Mouse (Mus musculus) embryonic facial prominence, embryonic 11.5 days (tissue): ENCODE results near the gene Strip2. TPM values are rescaled to one million over a fixed set of nuclear protein-coding genes. Genes with fewer than 3 reads are reported as not detected.

ENCODE experiments used
- ATAC-seq: fragments of 200-750 bp; cut with Nextera tagmentation; replicated peaks from 2 replicates; pipeline ENCODE4 v1.8.0; 2017; ENCODE audit warnings: low read depth; ENCODE audit not compliant: insufficient number of reproducible peaks, low FRiP score, low TSS enrichment
- DNase-seq: peaks from one replicate; pipeline ENCODE4 v3.0.0-alpha.2; 2015; ENCODE audit warnings: low spot score
- H3K27ac ChIP-seq: fragments of 300-500 bp; sonication (generic); replicated peaks from 2 replicates; pipeline ENCODE4 v1.5.1; 2014; ENCODE audit warnings: mild to moderate bottlenecking, low read depth, low read length, control low read depth
- H3K27me3 ChIP-seq: fragments of 300-500 bp; sonication (generic); 2 replicates; pipeline ENCODE4 v1.6.1; 2014; ENCODE audit warnings: mild to moderate bottlenecking, low read length, moderate library complexity, mixed read lengths; ENCODE audit not compliant: control insufficient read depth, insufficient read depth
- H3K36me3 ChIP-seq: fragments of 300-500 bp; sonication (generic); replicated peaks from 2 replicates; pipeline ENCODE4 v1.6.1; 2014; ENCODE audit warnings: low read depth, mild to moderate bottlenecking, low read length, moderate library complexity, mixed read lengths; ENCODE audit not compliant: control insufficient read depth, insufficient read depth
- H3K4me1 ChIP-seq: fragments of 300-500 bp; sonication (generic); 2 replicates; pipeline ENCODE4 v1.6.1; 2014; ENCODE audit warnings: low read length, mixed read lengths; ENCODE audit not compliant: control insufficient read depth, insufficient read depth
- H3K4me2 ChIP-seq: fragments of 300-500 bp; sonication (generic); 2 replicates; pipeline ENCODE4 v1.6.1; 2014; ENCODE audit warnings: low read depth, mild to moderate bottlenecking, control low read depth, low read length, moderate library complexity
- H3K4me3 ChIP-seq: fragments of 300-500 bp; sonication (generic); 2 replicates; pipeline ENCODE4 v1.5.1; 2014; ENCODE audit warnings: low read depth, low read length, control low read depth
- H3K9ac ChIP-seq: fragments of 300-500 bp; sonication (generic); replicated peaks from 2 replicates; pipeline ENCODE4 v1.6.1; 2014; ENCODE audit warnings: mild to moderate bottlenecking, control low read depth, low read length
- H3K9me3 ChIP-seq: fragments of 300-500 bp; sonication (generic); replicated peaks from 2 replicates; pipeline ENCODE4 v1.6.1; 2016; ENCODE audit warnings: mild to moderate bottlenecking, low read length, inconsistent platforms, mixed read lengths; ENCODE audit not compliant: control insufficient read depth
- WGBS: fragments of 180-500 bp; shearing (Covaris S2); extraction: QIAGEN DNeasy Blood & Tissue Kit; methylation state at CpG from one replicate; pipeline ENCODE4 v1.1.7; 2014; 5-methylcytosine and 5-hydroxymethylcytosine counted together
- polyA plus RNA-seq: library from polyadenylated mRNA; unstranded; fragments of >200 nt; fragmentation: Nextera tagmentation; extraction: Ambion mirVana; gene quantifications from 2 replicates; pipeline ENCODE4 v1.2.1, GENCODE M21; 2014

Strip2 gene
- polyA plus RNA-seq, 1 experiment from 2014 or later: 1.0 TPM

GRCm38 (mm10) chr6:29930665-29931064 is 13.9 kb downstream of the Strip2 start:
- 78% methylated on average over 6 of the region's 6 CpGs for WGBS
- Histone ChIP-seq H3K4me1 (no peaks in the 10 kb centered on the region), H3K9ac (no peak overlapping the region), H3K4me2 (no peak overlapping the region), H3K36me3 (no peaks in the 10 kb centered on the region), H3K9me3 (no peaks in the 10 kb centered on the region), H3K27ac (no peak overlapping the region), H3K4me3 (no peak overlapping the region), H3K27me3 (no peaks in the 10 kb centered on the region)
- DNase-seq: no peak
- no peak for ATAC-seq

- H3K4me2 ChIP-seq: no peak overlapping the region
- no peaks in the 10 kb centered on the region for H3K4me1 ChIP-seq
- H3K9me3 ChIP-seq: no peaks in the 10 kb centered on the region
- no peak overlapping the region for H3K27ac ChIP-seq
- no peak overlapping the region for H3K4me3 ChIP-seq
- no peak overlapping the region for H3K9ac ChIP-seq
- 96% methylated on average over 4 of the region's 4 CpGs for WGBS
- ATAC-seq (no peak), DNase-seq (no peak)
- H3K36me3 ChIP-seq: no peaks in the 10 kb centered on the region
- H3K27me3 ChIP-seq: no peaks in the 10 kb centered on the region
Measured at GRCm38 (mm10) chr6:29931181-29931580, 14.4 kb downstream of the Strip2 start.

GRCm38 (mm10) chr6:29935741-29936140 is 18.9 kb downstream of the Strip2 start:
- 90% methylated on average over 1 of the region's 1 CpGs for WGBS
- no peak overlapping the region for H3K4me3 ChIP-seq
- no peak overlapping the region for H3K9ac ChIP-seq
- H3K4me2 ChIP-seq: no peak overlapping the region
- no peak for ATAC-seq
- DNase-seq: no peak
- H3K27ac ChIP-seq: no peak overlapping the region
- no peaks in the 10 kb centered on the region for H3K9me3 ChIP-seq
- H3K4me1 ChIP-seq: no peaks in the 10 kb centered on the region
- no peaks in the 10 kb centered on the region for H3K27me3 ChIP-seq
- no peaks in the 10 kb centered on the region for H3K36me3 ChIP-seq

GRCm38 (mm10) chr6:29940428-29940827 is 23.6 kb downstream of the Strip2 start:
- Histone ChIP-seq H3K9ac (no peak overlapping the region), H3K4me2 (no peak overlapping the region), H3K9me3 (no peaks in the 10 kb centered on the region), H3K27me3 (no peaks in the 10 kb centered on the region), H3K4me1 (no peaks in the 10 kb centered on the region), H3K36me3 (no peaks in the 10 kb centered on the region), H3K27ac (no peak overlapping the region), H3K4me3 (no peak overlapping the region)
- DNase-seq (no peak), ATAC-seq (no peak)
- 87% methylated on average over 4 of the region's 4 CpGs for WGBS

- Histone ChIP-seq H3K27me3 (no peaks in the 10 kb centered on the region), H3K4me2 (no peak overlapping the region), H3K4me1 (no peaks in the 10 kb centered on the region), H3K9me3 (no peaks in the 10 kb centered on the region), H3K36me3 (no peaks in the 10 kb centered on the region), H3K27ac (no peak overlapping the region), H3K4me3 (no peak overlapping the region), H3K9ac (no peak overlapping the region)
- 88% methylated on average over 2 of the region's 2 CpGs for WGBS
- no peak for ATAC-seq
- no peak for DNase-seq
Measured at GRCm38 (mm10) chr6:29941036-29941435, 24.2 kb downstream of the Strip2 start.

- H3K9ac ChIP-seq: no peak overlapping the region
- WGBS: 69% methylated on average over 1 of the region's 1 CpGs
- DNase-seq: no peak
- H3K4me3 ChIP-seq: no peak overlapping the region
- no peak overlapping the region for H3K4me2 ChIP-seq
- H3K4me1 ChIP-seq: no peaks in the 10 kb centered on the region
- no peaks in the 10 kb centered on the region for H3K27me3 ChIP-seq
- H3K27ac ChIP-seq: no peak overlapping the region
- H3K9me3 ChIP-seq: no peaks in the 10 kb centered on the region
- H3K36me3 ChIP-seq: no peaks in the 10 kb centered on the region
- ATAC-seq: no peak
Measured at GRCm38 (mm10) chr6:29944465-29944864, 27.7 kb downstream of the Strip2 start.

GRCm38 (mm10) chr6:29946568-29946967 is 29.8 kb downstream of the Strip2 start:
- no peak overlapping the region for H3K9ac ChIP-seq
- no peak overlapping the region for H3K27ac ChIP-seq
- H3K9me3 ChIP-seq: no peaks in the 10 kb centered on the region
- WGBS: 87% methylated on average over 2 of the region's 2 CpGs
- ATAC-seq (no peak), DNase-seq (no peak)
- no peak overlapping the region for H3K4me3 ChIP-seq
- no peaks in the 10 kb centered on the region for H3K36me3 ChIP-seq
- H3K4me2 ChIP-seq: no peak overlapping the region
- H3K4me1 ChIP-seq: no peaks in the 10 kb centered on the region
- no peaks in the 10 kb centered on the region for H3K27me3 ChIP-seq

GRCm38 (mm10) chr6:29947823-29948222 is 31.0 kb downstream of the Strip2 start:
- no peaks in the 10 kb centered on the region for H3K36me3 ChIP-seq
- no peaks in the 10 kb centered on the region for H3K4me1 ChIP-seq
- DNase-seq: peak; percentile 5
- H3K4me3 ChIP-seq: no peak overlapping the region
- no peak overlapping the region for H3K9ac ChIP-seq
- H3K27ac ChIP-seq: no peak overlapping the region
- H3K4me2 ChIP-seq: no peak overlapping the region
- WGBS: 66% methylated on average over 6 of the region's 6 CpGs
- H3K27me3 ChIP-seq: no peaks in the 10 kb centered on the region
- ATAC-seq: no peak
- no peaks in the 10 kb centered on the region for H3K9me3 ChIP-seq
